Mouse (Mus musculus) CH12.LX (cell line): ENCODE data around the gene Mdga1. TPM values are rescaled to one million over a fixed set of nuclear protein-coding genes. Genes with fewer than 3 reads are reported as not detected.

Experiments used
- DNase-seq: peaks from one replicate; pipeline ENCODE4 v3.0.0-alpha.2; 2013; ENCODE audit errors: extremely low read depth
- H3K27ac ChIP-seq: 2 replicates; pipeline ENCODE4 v1.5.1; 2012; ENCODE audit warnings: low read depth, mild to moderate bottlenecking, control low read depth, moderate library complexity; ENCODE audit not compliant: insufficient read depth
- H3K27me3 ChIP-seq: replicated peaks from 2 replicates; pipeline ENCODE3; 2012; ENCODE audit warnings: inconsistent platforms
- H3K36me3 ChIP-seq, 2 experiments: replicated peaks in 1 of 2; 2 replicates each; pipeline versions ENCODE3 to v1.6.1; 2012; ENCODE audit warnings: inconsistent platforms in 1 of 2, low read length in 1 of 2, mild to moderate bottlenecking in 1 of 2, mixed read lengths in 1 of 2, moderate library complexity in 1 of 2; ENCODE audit not compliant: control insufficient read depth in 1 of 2, insufficient read depth in 1 of 2
- H3K4me1 ChIP-seq, 2 experiments: 2 replicates each; pipeline ENCODE4 v1.6.1; 2012; ENCODE audit warnings: inconsistent platforms in 1 of 2, moderate library complexity in 1 of 2; ENCODE audit not compliant: insufficient read depth in 2 of 2, control insufficient read depth in 1 of 2
- H3K4me2 ChIP-seq: 2 replicates; pipeline ENCODE4 v1.6.1; 2012; ENCODE audit warnings: low read depth, mild to moderate bottlenecking, control low read depth; ENCODE audit not compliant: poor library complexity, insufficient read depth, severe bottlenecking
- H3K4me3 ChIP-seq, 3 experiments: fragments of 150-350 bp in 1 of 3; sonication (generic) in 1 of 3; replicated peaks in 1 of 3; 2 replicates each; pipeline versions ENCODE3 to v1.5.1; 2011 to 2012; ENCODE audit warnings: low read depth in 2 of 3, low read length in 2 of 3, mild to moderate bottlenecking in 2 of 3, moderate library complexity in 2 of 3, control low read depth in 1 of 3, improper control_type of control experiment in 1 of 3, inconsistent platforms in 1 of 3, mixed read lengths in 1 of 3; ENCODE audit not compliant: poor library complexity in 1 of 3
- H3K79me2 ChIP-seq: replicated peaks from 2 replicates; pipeline ENCODE4 v1.6.1; 2012; ENCODE audit warnings: mild to moderate bottlenecking, moderate library complexity; ENCODE audit not compliant: control insufficient read depth, poor library complexity, insufficient read depth, severe bottlenecking; ENCODE audit errors: extremely low read depth
- H3K9ac ChIP-seq: 2 replicates; pipeline ENCODE4 v1.6.1; 2012; ENCODE audit warnings: low read depth, mild to moderate bottlenecking, control low read depth, moderate library complexity; ENCODE audit not compliant: insufficient read depth
- H3K9me3 ChIP-seq: replicated peaks from 2 replicates; pipeline ENCODE3; 2012; ENCODE audit warnings: low read length, inconsistent platforms, mixed read lengths
- BHLHE40 ChIP-seq: IDR thresholded peaks from 2 replicates; pipeline ENCODE4 v1.6.1; 2011; ENCODE audit warnings: mild to moderate bottlenecking, low read depth, low read length, improper control_type of control experiment
- CHD1 ChIP-seq: IDR thresholded peaks from 2 replicates; pipeline ENCODE4 v1.6.1; 2012; ENCODE audit warnings: low read depth, low read length, improper control_type of control experiment, inconsistent platforms
- CTCF ChIP-seq, 2 experiments: IDR thresholded peaks in 1 of 2; conservative IDR thresholded peaks in 1 of 2; 2 replicates each; pipeline ENCODE4 v1.5.1; 2011 to 2012; ENCODE audit warnings: low read depth in 2 of 2, low read length in 2 of 2, improper control_type of control experiment in 1 of 2, inconsistent platforms in 1 of 2, mild to moderate bottlenecking in 1 of 2, moderate library complexity in 1 of 2
- ELF1 ChIP-seq: IDR thresholded peaks from 2 replicates; pipeline ENCODE4 v1.6.1; 2014; ENCODE audit warnings: low read depth, mild to moderate bottlenecking, inconsistent platforms, low read length, improper control_type of control experiment
- EP300 ChIP-seq: IDR thresholded peaks from 2 replicates; pipeline ENCODE4 v1.6.1; 2011; ENCODE audit warnings: low read length, improper control_type of control experiment
- ETS1 ChIP-seq: conservative IDR thresholded peaks from 2 replicates; pipeline ENCODE4 v1.6.1; 2012; ENCODE audit warnings: low read depth, mild to moderate bottlenecking, inconsistent platforms, low read length, improper control_type of control experiment, moderate library complexity
- GABPA ChIP-seq: IDR thresholded peaks from 2 replicates; pipeline ENCODE4 v1.6.1; 2012; ENCODE audit warnings: low read depth, low read length, improper control_type of control experiment, inconsistent platforms; ENCODE audit not compliant: insufficient replicate concordance
- HCFC1 ChIP-seq: IDR thresholded peaks from 2 replicates; pipeline ENCODE4 v1.6.1; 2012; ENCODE audit warnings: low read depth, mild to moderate bottlenecking, inconsistent platforms, low read length, improper control_type of control experiment
- IRF4 ChIP-seq: IDR thresholded peaks from 2 replicates; pipeline ENCODE4 v1.6.1; 2014; ENCODE audit warnings: low read depth, mild to moderate bottlenecking, inconsistent platforms, low read length, improper control_type of control experiment
- JUN ChIP-seq: IDR thresholded peaks from 2 replicates; pipeline ENCODE4 v1.6.1; 2011; ENCODE audit warnings: low read depth, mild to moderate bottlenecking, low read length, improper control_type of control experiment, moderate library complexity; ENCODE audit not compliant: insufficient read depth
- JUND ChIP-seq: conservative IDR thresholded peaks from 2 replicates; pipeline ENCODE4 v1.6.1; 2011; ENCODE audit warnings: low read depth, low read length, improper control_type of control experiment
- KAT2A ChIP-seq: IDR thresholded peaks from 2 replicates; pipeline ENCODE4 v1.6.1; 2012; ENCODE audit warnings: low read length, improper control_type of control experiment, inconsistent platforms; ENCODE audit not compliant: insufficient replicate concordance
- MAFK ChIP-seq: IDR thresholded peaks from 2 replicates; pipeline ENCODE4 v1.6.1; 2011; ENCODE audit warnings: low read length, improper control_type of control experiment; ENCODE audit not compliant: insufficient replicate concordance
- NELFE ChIP-seq: IDR thresholded peaks from 2 replicates; pipeline ENCODE4 v1.6.1; 2011; ENCODE audit warnings: low read depth, low read length, improper control_type of control experiment
- POLR2A ChIP-seq: IDR thresholded peaks from 2 replicates; pipeline ENCODE4 v1.6.1; 2011; ENCODE audit warnings: low read depth, mild to moderate bottlenecking, improper control_type of control experiment, low read length
- RAD21 ChIP-seq: IDR thresholded peaks from 2 replicates; pipeline ENCODE4 v1.6.1; 2011; ENCODE audit warnings: low read depth, mild to moderate bottlenecking, low read length, improper control_type of control experiment, moderate library complexity
- RCOR1 ChIP-seq: conservative IDR thresholded peaks from 2 replicates; pipeline ENCODE4 v1.6.1; 2012; ENCODE audit warnings: low read depth, mild to moderate bottlenecking, inconsistent platforms, low read length, improper control_type of control experiment
- SIN3A ChIP-seq: IDR thresholded peaks from 2 replicates; pipeline ENCODE4 v1.6.1; 2012; ENCODE audit warnings: low read length, improper control_type of control experiment, inconsistent platforms
- SMC3 ChIP-seq: IDR thresholded peaks from 2 replicates; pipeline ENCODE4 v1.6.1; 2011; ENCODE audit warnings: low read depth, low read length, improper control_type of control experiment
- TBP ChIP-seq: conservative IDR thresholded peaks from 2 replicates; pipeline ENCODE4 v1.6.1; 2011; ENCODE audit warnings: low read depth, low read length, improper control_type of control experiment
- TCF12 ChIP-seq: IDR thresholded peaks from 2 replicates; pipeline ENCODE4 v1.6.1; 2014; ENCODE audit warnings: low read depth, mild to moderate bottlenecking, inconsistent platforms, low read length, improper control_type of control experiment
- UBTF ChIP-seq: IDR thresholded peaks from 2 replicates; pipeline ENCODE4 v1.6.1; 2012; ENCODE audit warnings: low read depth, mild to moderate bottlenecking, inconsistent platforms, low read length, improper control_type of control experiment, moderate library complexity
- USF1 ChIP-seq: IDR thresholded peaks from 2 replicates; pipeline ENCODE4 v1.6.1; 2014; ENCODE audit warnings: low read depth, mild to moderate bottlenecking, inconsistent platforms, low read length, improper control_type of control experiment
- ZMIZ1 ChIP-seq: IDR thresholded peaks from 2 replicates; pipeline ENCODE4 v1.6.1; 2012; ENCODE audit warnings: low read depth, mild to moderate bottlenecking, inconsistent platforms, low read length, improper control_type of control experiment
- dilution Hi-C: fragments of 300-500 bp; cut with MboI; formaldehyde crosslinking; loops from 2 replicates; pipeline ENCODE4 v1.14.3; 2020; ENCODE audit warnings: low sequenced_read_pairs; ENCODE audit not compliant: extremely low pct_unique_long_range_greater_than_20kb, extremely low pct_ligation_motif_present
- in situ Hi-C: fragments of 300-500 bp; cut with MboI; formaldehyde crosslinking; loops from 3 replicates; pipeline ENCODE4 v1.14.3; 2019; ENCODE audit warnings: low sequenced_read_pairs, low pct_ligation_motif_present, low pct_unique_long_range_greater_than_20kb, mixed read lengths
- polyA plus RNA-seq: library from polyadenylated mRNA; unstranded; fragments of >175 nt; gene quantifications from 2 replicates; pipeline ENCODE4 v1.2.1, GENCODE M21; 2012; ENCODE audit warnings: low read depth; ENCODE audit not compliant: insufficient read length
- total RNA-seq, 2 experiments: library from RNA; depleted of rRNA; stranded (reverse); fragments of 300-350 nt in 1 of 2; fragments of >200 nt in 1 of 2; gene quantifications; 2 replicates each; pipeline ENCODE4 v1.2.3; 2012 to 2014

Gene Mdga1
- total and polyA plus RNA-seq, 3 experiments: 0.29 to 0.39 (median 0.38) TPM

GRCm38 (mm10) chr17:29841781-29842690 is 127.9 kb downstream of the Mdga1 start:
- peaks cover 2% of the 10 kb centered on the region for H3K27me3 ChIP-seq
- H3K79me2 ChIP-seq: no peaks in the 10 kb centered on the region
- H3K36me3 ChIP-seq: no peaks in the 10 kb centered on the region
- no peak overlapping the region for H3K27ac ChIP-seq
- H3K9ac ChIP-seq: no peak overlapping the region
- peak overlapping the region; percentile 45 to 65 (median 57) for H3K4me3 ChIP-seq
- H3K4me2 ChIP-seq: peak overlapping the region; percentile 19
- peaks cover 6% of the 10 kb centered on the region for H3K9me3 ChIP-seq
- in situ Hi-C loops: no loop called here
- TF ChIP-seq KAT2A: no peak
- peak; percentile 90 for TF ChIP-seq ELF1
- peak; percentile 37; the same call in 1 of the 2 replicates for TF ChIP-seq POLR2A
- no peak for TF ChIP-seq SIN3A
- no peak for TF ChIP-seq ETS1
- 0 out of 2 replicates have a peak, but pooled peaks have one; percentile 21 for TF ChIP-seq UBTF
- no peak for TF ChIP-seq RCOR1
- TF ChIP-seq ZMIZ1: no peak
- no peak for TF ChIP-seq USF1
- no peak for TF ChIP-seq TCF12
- TF ChIP-seq BHLHE40: no peak
- no peak for TF ChIP-seq GABPA
- TF ChIP-seq CTCF (conservative IDR thresholded peaks at IDR 0.05 in 1 of 2, IDR thresholded peaks at IDR 0.05 in 1 of 2; ENCODE audit: low read depth in 2 of 2, low read length in 2 of 2): no peak
- TF ChIP-seq, all 38 proteins: peak for 3
- DNase-seq: peak; percentile 97
- dilution Hi-C loops: no loop called here
- H3K4me1 ChIP-seq: peaks cover 14 to 29% of the 10 kb centered on the region in 2 experiments

GRCm38 (mm10) chr17:29838029-29838428 is 131.9 kb downstream of the Mdga1 start:
- in situ Hi-C loops: no loop called here
- Histone ChIP-seq H3K4me1 (peaks cover 16 to 33% of the 10 kb centered on the region in 2 experiments), H3K4me3 (no peak overlapping the region), H3K27ac (no peak overlapping the region), H3K4me2 (peak overlapping the region; percentile 0; the same call in 1 of the 2 replicates), H3K36me3 (no peaks in the 10 kb centered on the region), H3K9ac (no peak overlapping the region), H3K9me3 (peaks cover 3% of the 10 kb centered on the region), H3K79me2 (no peaks in the 10 kb centered on the region), H3K27me3 (peaks cover 2% of the 10 kb centered on the region)
- no peak for TF ChIP-seq KAT2A
- TF ChIP-seq SMC3: no peak
- TF ChIP-seq POLR2A: no peak
- no peak for TF ChIP-seq MAFK
- no peak for TF ChIP-seq NELFE
- TF ChIP-seq ZMIZ1: no peak
- TF ChIP-seq GABPA: no peak
- no peak for TF ChIP-seq IRF4
- TF ChIP-seq ELF1: no peak
- no peak for TF ChIP-seq EP300
- no peak for TF ChIP-seq HCFC1
- TF ChIP-seq CTCF (conservative IDR thresholded peaks at IDR 0.05 in 1 of 2, IDR thresholded peaks at IDR 0.05 in 1 of 2; ENCODE audit: low read depth in 2 of 2, low read length in 2 of 2): no peak
- TF ChIP-seq JUN: no peak
- no peak for TF ChIP-seq RAD21
- no peak for TF ChIP-seq JUND
- no peak for TF ChIP-seq CHD1
- TF ChIP-seq ETS1: no peak
- no peak for TF ChIP-seq TBP
- TF ChIP-seq TCF12: no peak
- TF ChIP-seq RCOR1: no peak
- dilution Hi-C loops: no loop called here
- peak; percentile 42 for DNase-seq
